Mouse (Mus musculus): ENCODE data around the gene Zfp1.

DNA sequence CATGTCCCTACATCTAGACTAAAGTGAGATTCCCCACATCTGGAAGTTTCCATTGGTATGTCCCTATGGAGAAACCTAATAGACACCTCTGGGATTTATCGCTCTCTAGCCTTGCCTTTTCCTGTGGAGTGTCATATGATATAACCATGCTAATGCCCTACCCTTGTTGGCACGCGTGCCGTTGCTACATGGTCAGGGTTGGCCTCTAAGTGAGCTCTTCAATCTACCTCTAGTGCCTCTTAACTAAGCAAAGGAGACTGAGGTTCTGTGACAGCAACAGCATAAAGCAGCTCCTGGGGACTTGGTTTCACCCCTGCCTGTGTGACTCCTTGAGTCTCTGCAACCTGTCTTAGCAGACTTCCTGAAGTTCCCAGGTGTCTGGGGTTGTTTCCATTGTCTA is 24.9 kb upstream of the Zfp1 start:
- TF ChIP-seq CTCF (conservative IDR thresholded peaks at IDR 0.05; ENCODE audit: insufficient read depth, insufficient read length, low read depth, low read length) (no peak), POLR2A (IDR thresholded peaks at IDR 0.05; ENCODE audit: low read depth, low read length) (no peak)

Data from kidney, adult 2 months (tissue).